Mouse (Mus musculus) liver, embryonic 14.5 days (tissue): ENCODE measurements at regions not wholly inside any gene's neighbourhood (a gene's known extent, or its start where the extent isn't known, plus 50 kb on each side); places are given as distances from the start of the nearest gene placed in this dataset.

Source experiments
- ATAC-seq: fragments of 200-750 bp; cut with Nextera tagmentation; 2 replicates; pipeline ENCODE4 v1.8.0; 2017; ENCODE audit warnings: moderate number of reproducible peaks, mild to moderate bottlenecking, moderate library complexity; ENCODE audit not compliant: insufficient read depth
- DNase-seq, 3 experiments: peaks; one replicate each; pipeline ENCODE4 v3.0.0-alpha.2; 2012 to 2013; ENCODE audit warnings: low read depth in 3 of 3, low spot score in 3 of 3
- H3K27ac ChIP-seq: fragments of 300-500 bp; sonication (generic); 2 replicates; pipeline ENCODE4 v1.5.1; 2014; ENCODE audit warnings: moderate library complexity, mild to moderate bottlenecking, control low read depth, inconsistent platforms
- H3K27me3 ChIP-seq: fragments of 300-500 bp; sonication (generic); 2 replicates; pipeline ENCODE4 v1.6.1; 2014; ENCODE audit warnings: mild to moderate bottlenecking, low read length, moderate library complexity; ENCODE audit not compliant: control insufficient read depth, insufficient read depth
- H3K36me3 ChIP-seq: fragments of 300-500 bp; sonication (generic); replicated peaks from 2 replicates; pipeline ENCODE4 v1.6.1; 2014; ENCODE audit warnings: low read depth; ENCODE audit not compliant: control insufficient read depth, insufficient read depth
- H3K4me1 ChIP-seq, 2 experiments: fragments of 200-500 bp in 1 of 2; fragments of 300-500 bp in 1 of 2; sonication (generic) in 1 of 2; replicated peaks; 2 replicates each; pipeline ENCODE4 v1.6.1; 2012 to 2014; ENCODE audit warnings: antibody characterized with exemption in 1 of 2, inconsistent platforms in 1 of 2, low read length in 1 of 2; ENCODE audit not compliant: control insufficient read depth in 2 of 2, insufficient read depth in 2 of 2
- H3K4me2 ChIP-seq: fragments of 300-500 bp; sonication (generic); 2 replicates; pipeline ENCODE4 v1.6.1; 2014; ENCODE audit warnings: low read depth, mild to moderate bottlenecking, control low read depth, moderate library complexity
- H3K4me3 ChIP-seq, 2 experiments: fragments of 200-500 bp in 1 of 2; fragments of 300-500 bp in 1 of 2; sonication (generic) in 1 of 2; 2 replicates each; pipeline ENCODE4 v1.5.1; 2012 to 2014; ENCODE audit warnings: low read depth in 2 of 2, low read length in 2 of 2, mild to moderate bottlenecking in 2 of 2, control low read depth in 1 of 2, inconsistent platforms in 1 of 2, moderate library complexity in 1 of 2; ENCODE audit not compliant: insufficient read depth in 1 of 2
- H3K9ac ChIP-seq: fragments of 300-500 bp; sonication (generic); replicated peaks from 2 replicates; pipeline ENCODE4 v1.6.1; 2014; ENCODE audit warnings: mild to moderate bottlenecking, control low read depth, moderate library complexity
- H3K9me3 ChIP-seq: fragments of 300-500 bp; sonication (generic); 2 replicates; pipeline ENCODE4 v1.6.1; 2016; ENCODE audit warnings: low read length, mixed read lengths; ENCODE audit not compliant: control insufficient read depth
- CTCF ChIP-seq: IDR thresholded peaks from 2 replicates; pipeline ENCODE4 v1.5.1; 2016; ENCODE audit warnings: antibody characterized with exemption, low read depth, control low read depth
- EP300 ChIP-seq: IDR thresholded peaks from 2 replicates; pipeline ENCODE4 v1.6.1; 2016; ENCODE audit warnings: antibody characterized with exemption, low read depth
- WGBS: fragments of 180-500 bp; shearing (Covaris S2); extraction: QIAGEN DNeasy Blood & Tissue Kit; methylation state at CpG from one replicate; pipeline ENCODE4 v1.1.7; 2014; ENCODE audit not compliant: insufficient replicate concordance; 5-methylcytosine and 5-hydroxymethylcytosine counted together

GRCm38 (mm10) chr9:116267411-116267810, 92.3 kb upstream of the Tgfbr2 start:
- DNase-seq = no peak
- TF ChIP-seq CTCF = no peak
- TF ChIP-seq EP300 = no peak
- Histone ChIP-seq H3K9me3 (no peaks in the 10 kb centered on the region), H3K4me2 (no peak overlapping the region), H3K4me1 (no peaks in the 10 kb centered on the region), H3K36me3 (no peaks in the 10 kb centered on the region), H3K27ac (no peak overlapping the region), H3K4me3 (no peak overlapping the region), H3K27me3 (no peaks in the 10 kb centered on the region), H3K9ac (no peak overlapping the region)
- WGBS = 45% methylated on average over 4 of the region's 4 CpGs
- ATAC-seq = no peak

- Histone ChIP-seq H3K27me3 (no peaks in the 10 kb centered on the region), H3K4me2 (no peak overlapping the region), H3K4me3 (no peak overlapping the region), H3K27ac (no peak overlapping the region), H3K9me3 (no peaks in the 10 kb centered on the region), H3K36me3 (no peaks in the 10 kb centered on the region), H3K9ac (no peak overlapping the region), H3K4me1 (no peaks in the 10 kb centered on the region)
- DNase-seq (no peak), ATAC-seq (no peak)
- 46% methylated on average over 7 of the region's 7 CpGs for WGBS
- no peak for TF ChIP-seq EP300
Observed at GRCm38 (mm10) chr9:116263833-116264232, 88.7 kb upstream of the Tgfbr2 start.

DNA sequence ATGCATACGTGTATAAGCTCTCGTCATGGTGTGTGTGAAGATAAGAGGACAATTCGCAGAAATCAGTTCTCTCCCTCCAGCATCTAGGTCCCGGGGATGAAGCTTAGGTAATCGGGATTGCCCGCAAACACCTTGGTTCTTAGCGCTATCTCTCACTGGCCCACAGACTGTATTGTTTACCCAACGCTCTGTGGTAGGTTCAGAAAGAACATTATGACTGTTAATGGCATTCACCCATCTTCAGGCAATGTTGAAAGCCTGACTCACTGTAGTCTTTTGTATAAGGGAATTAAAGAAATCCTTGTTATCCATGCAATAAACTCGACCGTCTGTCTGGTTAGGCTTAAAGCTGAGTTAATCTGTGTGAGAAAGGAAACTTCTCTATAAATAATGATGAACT, 84.4 kb upstream of the Tgfbr2 start:
- Histone ChIP-seq H3K27me3 (no peaks in the 10 kb centered on the region), H3K4me1 (no peaks in the 10 kb centered on the region), H3K4me3 (no peak overlapping the region), H3K9ac (no peak overlapping the region), H3K36me3 (no peaks in the 10 kb centered on the region), H3K9me3 (no peaks in the 10 kb centered on the region), H3K27ac (no peak overlapping the region), H3K4me2 (no peak overlapping the region)
- no peak for DNase-seq
- 60% methylated on average over 10 of the region's 10 CpGs for WGBS
- ATAC-seq = no peak
- TF ChIP-seq EP300 (no peak), CTCF (no peak)

GRCm38 (mm10) chr9:116253546-116253945, 78.4 kb upstream of the Tgfbr2 start:
- Histone ChIP-seq H3K4me1 (no peaks in the 10 kb centered on the region), H3K4me2 (no peak overlapping the region), H3K27ac (no peak overlapping the region), H3K36me3 (no peaks in the 10 kb centered on the region), H3K9me3 (no peaks in the 10 kb centered on the region), H3K4me3 (no peak overlapping the region), H3K27me3 (no peaks in the 10 kb centered on the region), H3K9ac (no peak overlapping the region)
- WGBS = 61% methylated on average over 15 of the region's 15 CpGs
- DNase-seq (no peak), ATAC-seq (no peak)
- TF ChIP-seq CTCF (no peak), EP300 (no peak)

GRCm38 (mm10) chr9:116252788-116253187, 77.6 kb upstream of the Tgfbr2 start:
- Histone ChIP-seq H3K36me3 (no peaks in the 10 kb centered on the region), H3K4me2 (no peak overlapping the region), H3K27me3 (no peaks in the 10 kb centered on the region), H3K4me1 (no peaks in the 10 kb centered on the region), H3K9me3 (no peaks in the 10 kb centered on the region), H3K27ac (no peak overlapping the region), H3K4me3 (no peak overlapping the region), H3K9ac (no peak overlapping the region)
- DNase-seq (no peak), ATAC-seq (no peak)
- WGBS = 58% methylated on average over 8 of the region's 8 CpGs
- TF ChIP-seq EP300 (no peak), CTCF (no peak)
